Mouse (Mus musculus) hindbrain, embryonic 10.5 days (tissue): ENCODE measurements around the gene Plcg1. TPM values are rescaled to one million over a fixed set of nuclear protein-coding genes. Genes with fewer than 3 reads are reported as not detected.

Experiments
- polyA plus RNA-seq: library from polyadenylated mRNA; unstranded; fragments of >200 nt; fragmentation: Nextera tagmentation; extraction: Ambion mirVana; gene quantifications from 2 replicates; pipeline ENCODE4 v1.2.1, GENCODE M21; 2016

Plcg1 gene
- polyA plus RNA-seq, 1 experiment from 2014 or later = 78.0 TPM

Other genes with a start within 250 kb of the Plcg1 start
- 79.4 and 105 TPM in 2 replicates for gene Top1, start 85.4 kb upstream of the Plcg1 start, polyA plus RNA-seq
- 7.3 and 7.6 TPM in 2 replicates for gene Zhx3, start 141.7 kb downstream of the Plcg1 start, polyA plus RNA-seq
- 0.52 and 1.1 TPM in 2 replicates for gene Lpin3, start 149.4 kb downstream of the Plcg1 start, polyA plus RNA-seq
- gene Emilin3, start 181.0 kb downstream of the Plcg1 start, polyA plus RNA-seq = 2.6 and 3.4 TPM in 2 replicates